Mouse (Mus musculus): ENCODE measurements around the gene Gm11011. TPM values are rescaled to one million over a fixed set of nuclear protein-coding genes. Genes with fewer than 3 reads are reported as not detected.

The Gm11011 gene
- not detected for polyA plus RNA-seq (2015; fragmentation: Illumina TruSeq; extraction: RNeasy Lipid Tissue Mini Kit (QIAGEN cat#74804); ENCODE audit: insufficient read depth, low read depth, low replicate concordance)

GRCm38 (mm10) chr2:169587645-169588044, at the start of gene Gm11011:
Gm11011 (minus strand) TSS chr2:169587745.

GRCm38 (mm10) chr2:169632338-169633151, 45.0 kb upstream of the Gm11011 start, which contains the start of gene Tshz2:
Tshz2 (plus strand) TSS chr2:169633013.

Other genes starting within 250 kb of the Gm11011 start
- 12.8 TPM for gene Tshz2, start 45.3 kb upstream of the Gm11011 start, polyA plus RNA-seq (2015; fragmentation: Illumina TruSeq; extraction: RNeasy Lipid Tissue Mini Kit (QIAGEN cat#74804); ENCODE audit: insufficient read depth, low read depth, low replicate concordance)

Data from pancreas, adult 10 weeks (tissue).